Mouse (Mus musculus) bone marrow, adult 2 months (tissue): ENCODE measurements around the gene Ugt1a6a. TPM values are rescaled to one million over a fixed set of nuclear protein-coding genes. Genes with fewer than 3 reads are reported as not detected.

ENCODE experiments used
- H3K27ac ChIP-seq: fragments of 200-500 bp; 2 replicates; pipeline ENCODE4 v1.5.1; 2012; ENCODE audit warnings: low read depth, mild to moderate bottlenecking, control low read depth, inconsistent platforms, low read length; ENCODE audit not compliant: control insufficient read depth, poor library complexity, insufficient read depth
- H3K4me1 ChIP-seq: fragments of 200-500 bp; 2 replicates; pipeline ENCODE4 v1.6.1; 2011; ENCODE audit warnings: low read length; ENCODE audit not compliant: control insufficient read depth, insufficient read depth
- H3K4me3 ChIP-seq: fragments of 200-500 bp; replicated peaks from 2 replicates; pipeline ENCODE3; 2011; ENCODE audit warnings: mild to moderate bottlenecking, low read depth, low read length, control low read depth; ENCODE audit not compliant: control insufficient read depth
- CTCF ChIP-seq: fragments of 200-500 bp; IDR thresholded peaks from 2 replicates; pipeline ENCODE4 v1.5.1; 2011; ENCODE audit warnings: low read length, control low read depth; ENCODE audit not compliant: control insufficient read depth, insufficient read depth
- POLR2A ChIP-seq: fragments of 200-500 bp; IDR thresholded peaks from 2 replicates; pipeline ENCODE4 v1.6.1; 2011; ENCODE audit warnings: low read depth, mild to moderate bottlenecking, control low read depth, low read length, borderline replicate concordance; ENCODE audit not compliant: control insufficient read depth
- WGBS: fragments of 180-500 bp; shearing (Covaris S2); methylation state at CpG from one replicate; pipeline ENCODE4 v1.1.7; 2018; 5-methylcytosine and 5-hydroxymethylcytosine counted together
- polyA plus RNA-seq: library from polyadenylated mRNA; stranded (reverse); fragments of >200 nt; gene quantifications from 2 replicates; pipeline ENCODE4 v1.2.4, GENCODE M21; 2011; ENCODE audit warnings: low replicate concordance; ENCODE audit not compliant: missing spikeins, insufficient read depth, insufficient read length

The Ugt1a6a gene
- polyA plus RNA-seq, 1 experiment: not detected

- TF ChIP-seq POLR2A: no peak
- TF ChIP-seq CTCF: no peak
- Histone ChIP-seq H3K4me1 (0 out of 2 replicates have a peak, but pooled peaks cover 1% of the 10 kb centered on the region), H3K27ac (no peak overlapping the region), H3K4me3 (no peak overlapping the region)
- WGBS: 45% methylated on average over 6 of the region's 6 CpGs
Observed at GRCm38 (mm10) chr1:88246386-88246785, 111.8 kb downstream of the Ugt1a6a start.

- Histone ChIP-seq H3K27ac (no peak overlapping the region), H3K4me1 (0 out of 2 replicates have a peak, but pooled peaks cover 1% of the 10 kb centered on the region), H3K4me3 (no peak overlapping the region)
- 51% methylated on average over 2 of the region's 2 CpGs for WGBS
- TF ChIP-seq POLR2A: no peak
- no peak for TF ChIP-seq CTCF
Observed at GRCm38 (mm10) chr1:88247660-88248059, 113.1 kb downstream of the Ugt1a6a start.

DNA sequence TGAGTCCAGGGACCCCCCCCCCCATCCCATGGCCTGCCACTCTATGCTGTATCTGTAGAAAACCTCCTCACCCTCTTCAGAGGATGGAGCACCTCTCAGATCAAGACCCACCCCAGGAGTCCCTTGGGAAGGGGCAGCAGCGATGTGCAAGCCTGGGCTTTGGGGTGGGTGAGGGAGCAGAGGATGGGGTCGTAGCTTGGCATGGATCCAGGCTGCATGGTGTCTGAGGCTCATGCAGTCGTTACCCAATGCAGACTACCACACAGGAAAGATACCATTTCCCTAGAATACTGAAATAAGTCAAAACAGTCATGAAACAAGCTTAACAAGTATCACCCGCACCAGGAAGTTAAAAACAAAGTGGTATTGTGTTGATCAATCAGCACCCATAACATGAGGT, 114.0 kb downstream of the Ugt1a6a start:
- 46% methylated on average over 4 of the region's 4 CpGs for WGBS
- peaks cover 1% of the 10 kb centered on the region; the same call in 1 of the 2 replicates for H3K4me1 ChIP-seq

GRCm38 (mm10) chr1:88249596-88249995, 115.0 kb downstream of the Ugt1a6a start:
- no peak overlapping the region for H3K27ac ChIP-seq
- TF ChIP-seq CTCF (no peak), POLR2A (no peak)
- H3K4me1 ChIP-seq: peaks cover 1% of the 10 kb centered on the region; the same call in 1 of the 2 replicates
- no peak overlapping the region for H3K4me3 ChIP-seq
- WGBS: 74% methylated on average over 7 of the region's 7 CpGs

More for the DNA sequence above, 114.0 kb downstream of the Ugt1a6a start:
- TF ChIP-seq CTCF: no peak
- TF ChIP-seq POLR2A: no peak
- Histone ChIP-seq H3K27ac (no peak overlapping the region), H3K4me3 (no peak overlapping the region)

DNA sequence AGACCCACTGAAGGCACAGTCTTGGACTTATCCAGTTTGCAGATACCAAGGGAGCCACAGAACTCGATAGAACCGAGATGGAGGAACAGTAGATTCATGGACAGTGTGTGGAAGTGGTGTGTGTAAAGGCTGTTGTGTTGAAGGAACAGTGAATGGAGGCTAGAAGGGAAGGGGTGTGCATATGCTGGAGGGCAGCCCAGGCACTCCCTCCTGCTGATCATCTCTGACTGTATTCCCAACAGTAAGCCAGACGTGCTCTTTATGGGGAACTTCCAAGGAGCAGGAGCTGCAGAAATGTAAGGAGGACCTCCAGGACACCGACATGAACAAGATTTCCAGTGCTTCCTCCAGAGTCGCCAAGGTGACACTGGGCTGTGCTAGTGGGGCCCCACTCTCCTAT, 115.4 kb downstream of the Ugt1a6a start:
- WGBS: 75% methylated on average over 5 of the region's 5 CpGs
- Histone ChIP-seq H3K4me1 (peaks cover 1% of the 10 kb centered on the region; the same call in 1 of the 2 replicates), H3K4me3 (no peak overlapping the region), H3K27ac (no peak overlapping the region)
- TF ChIP-seq CTCF (no peak), POLR2A (no peak)

GRCm38 (mm10) chr1:88253106-88253505, 118.5 kb downstream of the Ugt1a6a start:
- WGBS: 52% methylated on average over 8 of the region's 8 CpGs
- Histone ChIP-seq H3K4me1 (peaks cover 1% of the 10 kb centered on the region; the same call in 1 of the 2 replicates), H3K27ac (no peak overlapping the region), H3K4me3 (no peak overlapping the region)
- TF ChIP-seq CTCF (no peak), POLR2A (no peak)

GRCm38 (mm10) chr1:88253540-88253939, 118.9 kb downstream of the Ugt1a6a start:
- TF ChIP-seq CTCF (no peak), POLR2A (no peak)
- Histone ChIP-seq H3K4me3 (no peak overlapping the region), H3K27ac (no peak overlapping the region), H3K4me1 (peaks cover 1% of the 10 kb centered on the region; the same call in 1 of the 2 replicates)
- WGBS: 63% methylated on average over 6 of the region's 6 CpGs

DNA sequence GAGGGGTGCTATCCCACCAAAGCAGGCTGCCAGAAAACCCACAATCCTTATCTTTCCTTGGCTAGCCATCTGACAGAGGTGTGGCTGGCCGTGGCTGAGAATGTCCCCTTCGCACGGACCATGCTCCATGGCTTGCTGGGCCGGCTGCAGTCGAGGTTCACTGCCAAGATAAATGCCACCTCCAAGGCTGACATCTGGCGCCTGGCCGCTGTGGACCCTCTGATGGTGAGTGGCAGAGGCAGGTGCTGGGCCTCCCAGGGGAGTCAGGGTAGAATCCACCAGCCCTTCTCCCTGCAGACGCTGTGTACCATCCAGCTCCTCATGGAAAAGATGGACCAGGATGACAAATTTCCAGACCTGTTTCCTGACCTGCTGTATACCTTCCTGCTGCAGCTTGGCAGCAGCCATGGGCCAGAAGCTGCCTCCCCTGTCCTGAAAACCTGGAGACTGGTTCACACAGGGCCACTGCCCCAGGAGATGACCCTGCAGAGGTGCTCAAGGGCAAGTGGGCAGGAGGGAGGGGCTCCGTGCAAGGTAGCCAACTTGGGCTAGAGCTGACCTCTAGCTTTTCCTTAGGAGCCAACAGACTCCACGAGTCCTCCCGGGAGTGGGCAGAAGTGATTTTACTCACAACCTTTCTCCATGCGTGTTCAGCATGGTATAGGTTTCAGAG, 120.3 kb downstream of the Ugt1a6a start:
- TF ChIP-seq CTCF (no peak), POLR2A (no peak)
- Histone ChIP-seq H3K27ac (no peak overlapping the region), H3K4me1 (peaks cover 9% of the 10 kb centered on the region), H3K4me3 (no peak overlapping the region)
- WGBS: 77% methylated on average over 12 of the region's 12 CpGs

DNA sequence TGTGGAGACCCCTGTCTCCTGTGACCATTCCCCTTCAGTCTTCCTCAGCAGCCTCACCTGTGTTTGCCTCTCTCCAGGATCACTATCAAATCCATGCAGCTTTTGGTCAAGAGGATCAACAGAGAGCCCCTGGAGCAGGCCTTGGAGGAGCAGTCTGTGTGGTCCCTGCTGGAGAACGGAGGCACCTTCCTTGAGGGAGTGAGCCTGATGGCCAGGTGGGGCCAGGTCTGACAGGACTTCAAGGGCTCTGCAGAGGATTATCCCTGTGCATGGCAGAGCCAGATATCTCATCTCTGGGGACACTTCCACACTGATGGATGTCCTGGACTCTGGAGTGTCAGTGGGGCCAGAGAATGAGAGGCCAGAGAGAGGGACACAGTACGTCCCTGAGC, 120.9 kb downstream of the Ugt1a6a start:
- 55% methylated on average over 2 of the region's 2 CpGs for WGBS
- TF ChIP-seq POLR2A (no peak), CTCF (no peak)
- Histone ChIP-seq H3K27ac (no peak overlapping the region), H3K4me1 (peaks cover 12% of the 10 kb centered on the region), H3K4me3 (no peak overlapping the region)
